Mouse (Mus musculus) megakaryocyte, embryonic 14.5 days (primary cell): Measurements from ENCODE around the gene Zbtb18. TPM values are rescaled to one million over a fixed set of nuclear protein-coding genes. Genes with fewer than 3 reads are reported as not detected.
A peak's percentile ranks its signal among the peaks of the same experiment; 100 is the strongest.

Experiments used
- H3K27me3 ChIP-seq: replicated peaks from 2 replicates; pipeline ENCODE3; 2012; ENCODE audit warnings: inconsistent platforms
- H3K36me3 ChIP-seq: replicated peaks from 2 replicates; pipeline ENCODE3; 2012; ENCODE audit warnings: low read length, inconsistent platforms, mixed read lengths
- H3K4me1 ChIP-seq: 2 replicates; pipeline ENCODE4 v1.6.1; 2012; ENCODE audit warnings: inconsistent platforms
- H3K4me3 ChIP-seq: replicated peaks from 2 replicates; pipeline ENCODE3; 2012; ENCODE audit warnings: moderate library complexity, mild to moderate bottlenecking, inconsistent platforms
- H3K9me3 ChIP-seq: 2 replicates; pipeline ENCODE4 v1.6.1; 2012; ENCODE audit warnings: inconsistent platforms
- FLI1 ChIP-seq: IDR thresholded peaks from 2 replicates; pipeline ENCODE4 v1.6.1; 2012; ENCODE audit warnings: low read length, inconsistent platforms, mixed read lengths
- GATA1 ChIP-seq: IDR thresholded peaks from 3 replicates; pipeline ENCODE4 v1.6.1; 2012; ENCODE audit warnings: mixed read lengths, low read length, inconsistent platforms, borderline replicate concordance
- polyA plus RNA-seq: library from polyadenylated mRNA; stranded (reverse); fragments of >175 nt; gene quantifications from 2 replicates; pipeline ENCODE4 v1.2.3, GENCODE M21; 2012; ENCODE audit warnings: low replicate concordance; ENCODE audit not compliant: insufficient read depth

Gene Zbtb18
- 1.2 and 3.1 TPM in 2 replicates for polyA plus RNA-seq

GRCm38 (mm10) chr1:177442196-177442808 is at the start of gene Zbtb18:
Gene Zbtb18, plus strand, starts transcription at chr1:177442351.
- Histone ChIP-seq H3K9me3 (no peaks in the 10 kb centered on the region), H3K36me3 (peaks cover 5% of the 10 kb centered on the region), H3K27me3 (no peaks in the 10 kb centered on the region), H3K4me1 (peaks cover 24% of the 10 kb centered on the region), H3K4me3 (peak within 1 kb of the TSS; percentile 96)
- TF ChIP-seq GATA1 (no peak), FLI1 (no peak)

DNA sequence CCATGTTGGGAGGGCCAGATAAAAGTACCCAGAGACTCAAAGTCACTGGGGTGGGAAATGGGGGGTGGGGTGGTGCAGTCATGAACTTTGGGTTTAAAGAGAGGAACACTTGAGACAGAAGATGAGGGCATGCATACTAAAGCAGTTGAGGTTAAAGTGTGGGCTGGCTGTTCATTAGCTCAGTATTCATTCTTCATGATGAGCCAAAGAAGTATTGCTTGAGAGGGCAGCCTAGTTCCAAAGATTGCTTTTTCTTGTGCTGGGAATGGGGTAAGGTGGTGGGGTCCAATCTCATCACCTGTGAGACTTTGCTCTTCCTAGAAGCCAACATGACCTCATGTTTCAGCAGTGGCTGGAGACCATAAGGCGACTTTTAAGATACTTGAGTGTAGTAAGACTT is 44.7 kb upstream of the Zbtb18 start:
- H3K4me1 ChIP-seq, result no peaks in the 10 kb centered on the region
- no peak overlapping the region for H3K4me3 ChIP-seq
- no peaks in the 10 kb centered on the region for H3K36me3 ChIP-seq
- H3K27me3 ChIP-seq, result peaks cover 8% of the 10 kb centered on the region
- H3K9me3 ChIP-seq, result peaks cover 15% of the 10 kb centered on the region
- TF ChIP-seq GATA1 (no peak), FLI1 (no peak)

DNA sequence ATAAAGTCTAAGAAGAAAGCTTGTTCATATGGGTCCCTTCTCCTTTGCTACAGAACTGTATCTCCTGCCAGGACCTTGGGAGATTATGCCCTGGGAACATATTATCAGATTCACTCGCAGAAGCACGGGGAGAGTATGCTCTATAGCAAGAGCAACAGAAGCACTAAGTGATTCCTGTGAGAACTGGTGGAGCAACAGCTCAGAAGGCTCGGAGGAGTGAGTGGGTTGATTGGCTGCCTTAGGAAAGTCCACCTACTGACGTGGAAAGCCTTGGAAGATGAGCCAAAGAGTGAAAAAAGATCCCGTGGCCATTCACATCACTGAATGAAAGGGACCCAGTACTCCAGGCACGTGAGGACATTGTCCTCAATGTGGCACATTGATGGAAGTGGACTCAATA is 37.0 kb upstream of the Zbtb18 start:
- H3K36me3 ChIP-seq, result no peaks in the 10 kb centered on the region
- TF ChIP-seq GATA1 (no peak), FLI1 (no peak)
- H3K4me1 ChIP-seq, result 0 out of 2 replicates have a peak, but pooled peaks cover 3% of the 10 kb centered on the region
- H3K27me3 ChIP-seq, result peaks cover 6% of the 10 kb centered on the region
- H3K4me3 ChIP-seq, result no peak overlapping the region
- H3K9me3 ChIP-seq, result no peaks in the 10 kb centered on the region

DNA sequence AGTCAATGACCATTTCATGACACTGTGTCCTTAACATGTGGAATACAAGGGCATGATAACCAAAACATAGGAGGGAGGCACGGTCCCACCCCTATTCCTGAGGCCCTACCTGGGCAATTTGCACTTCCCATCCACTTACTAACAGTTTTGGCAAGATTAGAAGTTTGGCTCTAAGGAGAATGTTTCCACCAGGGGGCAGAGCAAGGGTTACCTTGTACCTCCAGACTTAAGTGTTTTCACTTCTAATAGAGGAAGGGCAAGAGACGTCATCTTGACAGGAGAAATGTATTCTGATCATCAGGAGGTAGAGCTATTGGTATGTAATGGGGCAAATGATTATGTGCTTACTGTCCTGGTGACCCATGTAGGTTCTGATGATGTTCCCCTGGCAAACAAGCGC is 33.5 kb upstream of the Zbtb18 start:
- Histone ChIP-seq H3K27me3 (peaks cover 6% of the 10 kb centered on the region), H3K4me1 (0 out of 2 replicates have a peak, but pooled peaks cover 3% of the 10 kb centered on the region), H3K4me3 (no peak overlapping the region), H3K36me3 (no peaks in the 10 kb centered on the region), H3K9me3 (no peaks in the 10 kb centered on the region)
- no peak for TF ChIP-seq GATA1
- no peak for TF ChIP-seq FLI1

GRCm38 (mm10) chr1:177410769-177411348 is 31.3 kb upstream of the Zbtb18 start:
- Histone ChIP-seq H3K9me3 (no peaks in the 10 kb centered on the region), H3K27me3 (peaks cover 2% of the 10 kb centered on the region), H3K36me3 (no peaks in the 10 kb centered on the region), H3K4me3 (no peak overlapping the region), H3K4me1 (0 out of 2 replicates have a peak, but pooled peaks cover 3% of the 10 kb centered on the region)
- no peak for TF ChIP-seq GATA1
- TF ChIP-seq FLI1, result no peak

DNA sequence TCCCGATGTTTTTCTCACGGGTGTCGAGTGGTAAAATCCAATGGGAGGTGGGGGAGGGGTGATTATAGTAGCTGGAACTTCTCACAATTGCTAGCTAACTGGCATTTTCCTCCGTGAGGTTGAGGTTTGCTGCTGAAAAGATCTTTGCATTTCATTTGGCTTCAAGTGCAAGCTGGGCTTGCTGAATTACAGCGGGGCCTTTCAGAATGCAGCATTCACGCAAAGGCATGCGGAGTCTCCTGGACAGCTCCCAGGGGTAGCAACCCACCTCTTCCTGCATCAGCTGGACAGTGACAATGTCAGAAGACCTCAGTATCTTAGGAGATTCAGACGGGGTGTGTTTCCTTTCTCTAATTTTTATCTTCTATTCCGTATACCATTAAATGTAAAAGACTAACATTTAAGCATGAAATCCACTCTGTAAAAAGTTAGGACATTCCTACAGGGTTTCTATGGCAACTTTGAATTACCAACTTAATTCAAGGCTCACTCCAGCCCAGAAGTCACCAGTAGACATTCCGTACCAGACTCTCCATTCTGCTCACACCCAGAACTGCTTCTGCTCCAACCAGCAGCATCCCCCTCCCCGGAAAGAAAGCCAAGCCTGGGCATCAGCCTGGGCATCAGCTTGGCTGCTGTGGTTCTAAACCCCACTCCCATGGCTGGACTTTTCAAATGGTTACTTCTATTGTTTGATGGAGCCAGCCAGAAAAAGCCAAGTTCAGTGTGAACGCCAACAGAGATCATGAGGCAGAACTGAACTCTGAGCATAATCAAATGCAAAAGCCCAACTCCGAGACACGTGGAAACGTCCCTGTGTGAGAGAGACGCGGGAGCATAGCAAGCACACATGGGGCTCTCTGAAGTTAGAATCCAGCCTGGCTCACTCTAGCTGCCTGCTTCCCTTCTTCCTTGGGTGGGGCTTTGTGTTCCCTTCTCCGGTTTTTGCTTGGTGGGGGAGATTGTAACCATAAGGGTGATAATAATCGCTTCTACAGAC is 30.5 kb upstream of the Zbtb18 start:
- TF ChIP-seq FLI1, result no peak
- no peak for TF ChIP-seq GATA1
- H3K36me3 ChIP-seq, result no peaks in the 10 kb centered on the region
- 0 out of 2 replicates have a peak, but pooled peaks cover 3% of the 10 kb centered on the region for H3K4me1 ChIP-seq
- H3K4me3 ChIP-seq, result no peak overlapping the region
- no peaks in the 10 kb centered on the region for H3K9me3 ChIP-seq
- H3K27me3 ChIP-seq, result peaks cover 2% of the 10 kb centered on the region

DNA sequence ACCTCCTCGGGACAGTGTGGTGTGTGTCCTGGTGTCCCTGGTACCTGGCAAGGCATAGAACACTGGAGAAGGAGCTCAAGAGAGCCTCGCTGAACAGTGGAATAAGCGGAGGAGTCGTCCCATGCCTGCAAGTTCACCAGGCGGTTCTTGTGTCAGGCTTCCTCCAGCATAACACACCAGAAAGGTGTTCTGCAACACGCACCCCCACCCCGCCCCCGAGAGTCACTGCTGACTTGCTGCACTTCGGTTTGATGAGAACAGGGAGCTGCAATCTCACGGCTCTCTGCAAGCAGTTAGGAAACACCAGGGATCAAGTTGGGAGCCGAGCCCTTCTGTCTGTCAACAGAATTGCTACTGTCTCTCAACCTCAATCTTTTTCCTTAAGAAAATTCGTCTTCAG is 22.8 kb upstream of the Zbtb18 start:
- peaks cover 5% of the 10 kb centered on the region for H3K27me3 ChIP-seq
- TF ChIP-seq GATA1 (no peak), FLI1 (no peak)
- no peaks in the 10 kb centered on the region for H3K36me3 ChIP-seq
- no peaks in the 10 kb centered on the region for H3K4me1 ChIP-seq
- no peaks in the 10 kb centered on the region for H3K9me3 ChIP-seq
- H3K4me3 ChIP-seq, result no peak overlapping the region

DNA sequence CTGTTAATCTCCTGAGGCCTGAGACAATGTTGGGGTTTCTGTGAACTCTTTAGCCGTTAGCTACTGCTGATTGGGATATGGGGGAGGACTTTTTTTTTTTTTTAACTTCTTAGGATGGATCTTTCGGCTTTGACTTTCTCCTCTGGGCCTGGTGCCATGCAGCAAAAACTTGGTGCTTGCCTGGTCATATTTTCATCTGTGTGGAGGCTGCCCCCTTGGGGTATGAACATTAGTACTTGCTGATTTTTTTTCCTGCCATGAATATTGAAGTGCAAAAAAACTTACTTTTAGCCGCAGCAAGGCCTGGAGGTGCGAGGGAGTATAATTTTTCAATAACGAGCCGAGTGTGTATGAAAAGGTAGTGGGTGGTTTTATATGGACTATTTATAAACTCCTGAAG is 22.0 kb upstream of the Zbtb18 start:
- Histone ChIP-seq H3K4me3 (no peak overlapping the region), H3K9me3 (no peaks in the 10 kb centered on the region), H3K4me1 (no peaks in the 10 kb centered on the region), H3K36me3 (no peaks in the 10 kb centered on the region), H3K27me3 (peaks cover 7% of the 10 kb centered on the region)
- TF ChIP-seq FLI1 (no peak), GATA1 (no peak)

GRCm38 (mm10) chr1:177427862-177428261 is 14.3 kb upstream of the Zbtb18 start:
- H3K36me3 ChIP-seq, result no peaks in the 10 kb centered on the region
- no peaks in the 10 kb centered on the region for H3K4me1 ChIP-seq
- H3K4me3 ChIP-seq, result peak overlapping the region; percentile 1
- no peaks in the 10 kb centered on the region for H3K9me3 ChIP-seq
- H3K27me3 ChIP-seq, result peaks cover 8% of the 10 kb centered on the region
- TF ChIP-seq FLI1 (no peak), GATA1 (no peak)
